Mouse (Mus musculus): ENCODE measurements around the gene Glrx3. TPM values are rescaled to one million over a fixed set of nuclear protein-coding genes. Genes with fewer than 3 reads are reported as not detected.

Glrx3 gene
- polyA plus RNA-seq, 1 experiment from 2014 or later: 301 TPM

GRCm38 (mm10) chr7:137480839-137481238 is 43.4 kb downstream of the Glrx3 start:
- no peak for DNase-seq (ENCODE audit: low spot score)
- peaks cover 16% of the 10 kb centered on the region for H3K27me3 ChIP-seq (ENCODE audit: insufficient read depth, poor library complexity, severe bottlenecking)
- peaks cover 10% of the 10 kb centered on the region for H3K4me1 ChIP-seq (replicated peaks)
- H3K36me3 ChIP-seq: no peaks in the 10 kb centered on the region
- H3K27ac ChIP-seq: no peak overlapping the region
- H3K9me3 ChIP-seq: no peaks in the 10 kb centered on the region
- H3K4me3 ChIP-seq: no peak overlapping the region
- WGBS: 68% methylated on average over 6 of the region's 6 CpGs

GRCm38 (mm10) chr7:137483987-137484386 is 46.6 kb downstream of the Glrx3 start:
- H3K9me3 ChIP-seq: no peaks in the 10 kb centered on the region
- 0 out of 2 replicates have a peak, but pooled peaks cover 5% of the 10 kb centered on the region for H3K27me3 ChIP-seq (ENCODE audit: insufficient read depth, poor library complexity, severe bottlenecking)
- 86% methylated on average over 11 of the region's 11 CpGs for WGBS
- H3K4me1 ChIP-seq (replicated peaks): peaks cover 9% of the 10 kb centered on the region; the same call in 1 of the 2 replicates
- H3K36me3 ChIP-seq: no peaks in the 10 kb centered on the region
- no peak overlapping the region for H3K4me3 ChIP-seq
- no peak for DNase-seq (ENCODE audit: low spot score)
- H3K27ac ChIP-seq: no peak overlapping the region

GRCm38 (mm10) chr7:137488391-137488790 is 51.0 kb downstream of the Glrx3 start:
- no peak for DNase-seq (ENCODE audit: low spot score)

GRCm38 (mm10) chr7:137490711-137491110 is 53.3 kb downstream of the Glrx3 start:
- no peaks in the 10 kb centered on the region for H3K27me3 ChIP-seq (ENCODE audit: insufficient read depth, poor library complexity, severe bottlenecking)
- H3K4me3 ChIP-seq: no peak overlapping the region
- peaks cover 4% of the 10 kb centered on the region; the same call in 1 of the 2 replicates for H3K4me1 ChIP-seq (replicated peaks)
- H3K36me3 ChIP-seq: no peaks in the 10 kb centered on the region
- no peaks in the 10 kb centered on the region for H3K9me3 ChIP-seq
- H3K27ac ChIP-seq: no peak overlapping the region
- 83% methylated on average over 4 of the region's 4 CpGs for WGBS
- DNase-seq (ENCODE audit: low spot score): no peak

More at GRCm38 (mm10) chr7:137488391-137488790, 51.0 kb downstream of the Glrx3 start:
- Histone ChIP-seq H3K4me3 (no peak overlapping the region), H3K27ac (no peak overlapping the region), H3K27me3 (ENCODE audit: insufficient read depth, poor library complexity, severe bottlenecking) (no peaks in the 10 kb centered on the region), H3K4me1 (replicated peaks) (peaks cover 4% of the 10 kb centered on the region; the same call in 1 of the 2 replicates), H3K36me3 (no peaks in the 10 kb centered on the region), H3K9me3 (no peaks in the 10 kb centered on the region)
- 70% methylated on average over 5 of the region's 5 CpGs for WGBS

GRCm38 (mm10) chr7:137492307-137492973 is 55.0 kb downstream of the Glrx3 start:
- Histone ChIP-seq H3K4me3 (no peak overlapping the region), H3K27me3 (ENCODE audit: insufficient read depth, poor library complexity, severe bottlenecking) (no peaks in the 10 kb centered on the region), H3K27ac (no peak overlapping the region), H3K9me3 (no peaks in the 10 kb centered on the region), H3K36me3 (no peaks in the 10 kb centered on the region), H3K4me1 (replicated peaks) (peaks cover 6% of the 10 kb centered on the region; the same call in 1 of the 2 replicates)
- WGBS: 87% methylated on average over 8 of the region's 8 CpGs
- DNase-seq (ENCODE audit: low spot score): no peak

- Histone ChIP-seq H3K4me3 (no peak overlapping the region), H3K36me3 (no peaks in the 10 kb centered on the region), H3K27ac (no peak overlapping the region), H3K4me1 (replicated peaks) (peaks cover 4% of the 10 kb centered on the region; the same call in 1 of the 2 replicates), H3K9me3 (no peaks in the 10 kb centered on the region), H3K27me3 (ENCODE audit: insufficient read depth, poor library complexity, severe bottlenecking) (no peaks in the 10 kb centered on the region)
- no peak for DNase-seq (ENCODE audit: low spot score)
- 78% methylated on average over 4 of the region's 4 CpGs for WGBS
These were observed 61.3 kb downstream of the Glrx3 start for GRCm38 (mm10) chr7:137498736-137499135.

GRCm38 (mm10) chr7:137517588-137517987 is 80.2 kb downstream of the Glrx3 start:
- no peak for DNase-seq (ENCODE audit: low spot score)

GRCm38 (mm10) chr7:137518028-137518576 is 80.7 kb downstream of the Glrx3 start:
- no peaks in the 10 kb centered on the region for H3K9me3 ChIP-seq
- H3K36me3 ChIP-seq: no peaks in the 10 kb centered on the region
- peaks cover 9% of the 10 kb centered on the region; the same call in 1 of the 2 replicates for H3K4me1 ChIP-seq (replicated peaks)
- no peaks in the 10 kb centered on the region for H3K27me3 ChIP-seq (ENCODE audit: insufficient read depth, poor library complexity, severe bottlenecking)
- 73% methylated on average over 5 of the region's 5 CpGs for WGBS
- no peak overlapping the region for H3K4me3 ChIP-seq
- DNase-seq (ENCODE audit: low spot score): no peak
- H3K27ac ChIP-seq: no peak overlapping the region

More at GRCm38 (mm10) chr7:137517588-137517987, 80.2 kb downstream of the Glrx3 start:
- peaks cover 9% of the 10 kb centered on the region; the same call in 1 of the 2 replicates for H3K4me1 ChIP-seq (replicated peaks)
- H3K4me3 ChIP-seq: no peak overlapping the region
- no peaks in the 10 kb centered on the region for H3K27me3 ChIP-seq (ENCODE audit: insufficient read depth, poor library complexity, severe bottlenecking)
- no peak overlapping the region for H3K27ac ChIP-seq
- H3K36me3 ChIP-seq: no peaks in the 10 kb centered on the region
- no peaks in the 10 kb centered on the region for H3K9me3 ChIP-seq

Other genes with a start within 250 kb of the Glrx3 start
- gene Ebf3, start 123.2 kb upstream of the Glrx3 start, polyA plus RNA-seq (2016; fragmentation: Nextera tagmentation; extraction: Ambion mirVana): 5.7 and 7.4 TPM in 2 replicates
- gene 9430038I01Rik, start 26.9 kb upstream of the Glrx3 start, polyA plus RNA-seq (2016; fragmentation: Nextera tagmentation; extraction: Ambion mirVana): 18.3 and 20.4 TPM in 2 replicates

All from hindbrain, embryonic 10.5 days (tissue).